11 mouse cellular contexts compared by ENCODE assay signal in genomic region chr11:33202296-33202695, GRCm38 (mm10). TPM values are rescaled to one million over a fixed set of nuclear protein-coding genes. Genes with fewer than 3 reads are reported as not detected.
A peak's percentile ranks its signal among the peaks of the same experiment; 100 is the strongest.
DNase-seq lines count a peak whose midpoint lies in the region; ATAC-seq and TF ChIP-seq lines count a peak whose summit lies in the region.
"Had no signal": no experiment of that assay in that cellular context is flagged by ENCODE, and none has a peak within 500 bp of the region (broad histone marks: within the 10 kb centered on the region; RNA-seq: fewer than 3 reads in every experiment).

No protein-coding gene starts in this region.

- H3K4me2 ChIP-seq in forebrain, postnatal 0 days (ENCODE audit: low read depth): no peak overlapping the region
- H3K4me2 ChIP-seq in neural tube, embryonic 12.5 days (replicated peaks): peak overlapping the region; percentile 66

- no peak overlapping the region for H3K4me3 ChIP-seq in lung, adult 2 months (replicated peaks; ENCODE audit: extremely low read depth, low read depth, low read length)
- no peak overlapping the region for H3K4me3 ChIP-seq in forebrain, postnatal 0 days (ENCODE audit: low read depth, low read length)
- H3K4me3 ChIP-seq in neural tube, embryonic 12.5 days: peak overlapping the region; percentile 47

- ATAC-seq in forebrain, postnatal 0 days: no peak
- ATAC-seq in neural tube, embryonic 12.5 days (ENCODE audit: low FRiP score, low read depth): no peak

- H3K27ac ChIP-seq in forebrain, postnatal 0 days (ENCODE audit: low read depth, low read length): no peak overlapping the region
- H3K27ac ChIP-seq in neural tube, embryonic 12.5 days: 0 out of 2 replicates have a peak overlapping the region, but pooled peaks have one; percentile 68

- no peak for TF ChIP-seq CTCF in lung, adult 2 months (IDR thresholded peaks at IDR 0.05; ENCODE audit: insufficient read depth, low read length)
- TF ChIP-seq CTCF in forebrain, postnatal 0 days (IDR thresholded peaks at IDR 0.05; ENCODE audit: low read depth): peak; percentile 29; the same call in 1 of the 2 replicates

- H3K9me3 ChIP-seq in forebrain, postnatal 0 days (ENCODE audit: low read length): no peaks in the 10 kb centered on the region
- no peaks in the 10 kb centered on the region for H3K9me3 ChIP-seq in neural tube, embryonic 12.5 days

- DNase-seq in adrenal gland, adult (ENCODE audit: inconsistent age in 2 of 2, low spot score in 1 of 2): peak; percentile 14 to 37
- DNase-seq in adrenal gland, adult 8-10 months: no peak
- DNase-seq in lung, adult 2 months: peak; percentile 13
- DNase-seq in lung, postnatal 10 days: no peak
- no peak for DNase-seq in forebrain, postnatal 0 days
- no peak for DNase-seq in frontal cortex, postnatal 14 days (ENCODE audit: low spot score in 2 of 2)
- DNase-seq in thymus, adult 18-20 months: no peak
- DNase-seq: lung, adult 18-20 months; spleen, adult 18-20 months had no signal

- no peaks in the 10 kb centered on the region for H3K36me3 ChIP-seq in forebrain, postnatal 0 days (ENCODE audit: insufficient read depth)
- no peaks in the 10 kb centered on the region for H3K36me3 ChIP-seq in neural tube, embryonic 12.5 days

- peaks cover 73% of the 10 kb centered on the region for H3K27me3 ChIP-seq in forebrain, postnatal 0 days (ENCODE audit: insufficient read depth, low read length)
- peaks cover 97% of the 10 kb centered on the region for H3K27me3 ChIP-seq in neural tube, embryonic 12.5 days (replicated peaks)

- WGBS in lung, adult 2 months: 4% methylated on average over 37 of the region's 37 CpGs
- WGBS in forebrain, postnatal 0 days: 1% methylated on average over 37 of the region's 37 CpGs
- 1% methylated on average over 37 of the region's 37 CpGs for WGBS in neural tube, embryonic 12.5 days

- H3K9ac ChIP-seq in forebrain, postnatal 0 days: no peak overlapping the region
- peak overlapping the region; percentile 65 for H3K9ac ChIP-seq in neural tube, embryonic 12.5 days

- TF ChIP-seq POLR2A in lung, adult 2 months (IDR thresholded peaks at IDR 0.05; ENCODE audit: borderline replicate concordance, extremely low read depth, low read depth, low read length): no peak

- no peaks in the 10 kb centered on the region for H3K4me1 ChIP-seq in lung, adult 2 months (ENCODE audit: control insufficient read depth, insufficient read depth, low read length)
- H3K4me1 ChIP-seq in forebrain, postnatal 0 days (ENCODE audit: insufficient read depth): no peaks in the 10 kb centered on the region; the same call in 1 of the 2 replicates
- peaks cover 28% of the 10 kb centered on the region for H3K4me1 ChIP-seq in neural tube, embryonic 12.5 days

RNA-seq across cellular contexts. Expression of gene Tlx3, which starts 1.1 kb away (rescaled TPM):
- total RNA-seq in adrenal gland, adult 8-10 months (2022): under 1 TPM in 2 of 4 experiments, not detected in 2; 0.46 to 0.62 TPM
- not detected in 2 replicates for polyA plus RNA-seq in lung, adult 2 months (2012; rRNA removed)
- total RNA-seq in forebrain, postnatal 0 days (2014; rRNA removed): not detected in 2 replicates
- polyA plus RNA-seq in forebrain, postnatal 0 days (2015; fragmentation: Nextera tagmentation; extraction: Ambion mirVana): not detected in 2 replicates
- polyA plus RNA-seq in neural tube, embryonic 12.5 days (2016; fragmentation: Nextera tagmentation; extraction: Ambion mirVana): 64.6 and 83.5 TPM in 2 replicates
- total RNA-seq: heart, adult 18-20 months had no signal

RNA-seq across cellular contexts. Expression of gene Npm1, which starts 39.3 kb away (rescaled TPM):
- 100 to 1,000 TPM; 269 to 308 (median 290) TPM for total RNA-seq in adrenal gland, adult 8-10 months (2022)
- polyA plus RNA-seq in lung, adult 2 months (2012; rRNA removed): 43.1 and 74.9 TPM in 2 replicates
- 452 and 473 TPM in 2 replicates for total RNA-seq in forebrain, postnatal 0 days (2014; rRNA removed)
- 400 and 441 TPM in 2 replicates for polyA plus RNA-seq in forebrain, postnatal 0 days (2015; fragmentation: Nextera tagmentation; extraction: Ambion mirVana)
- polyA plus RNA-seq in neural tube, embryonic 12.5 days (2016; fragmentation: Nextera tagmentation; extraction: Ambion mirVana): 614 and 622 TPM in 2 replicates

RNA-seq across cellular contexts. Expression of gene Fgf18, which starts 55.1 kb away (rescaled TPM):
- 1 to 10 TPM in 2 of 4 experiments, under 1 TPM in 2; 0.62 to 3.5 (median 1.5) TPM for total RNA-seq in adrenal gland, adult 8-10 months (2022)
- polyA plus RNA-seq in lung, adult 2 months (2012; rRNA removed): 6.6 and 7.1 TPM in 2 replicates
- total RNA-seq in forebrain, postnatal 0 days (2014; rRNA removed): 5.9 and 8.1 TPM in 2 replicates
- 3.9 and 5.2 TPM in 2 replicates for polyA plus RNA-seq in forebrain, postnatal 0 days (2015; fragmentation: Nextera tagmentation; extraction: Ambion mirVana)
- polyA plus RNA-seq in neural tube, embryonic 12.5 days (2016; fragmentation: Nextera tagmentation; extraction: Ambion mirVana): 9.2 and 12.9 TPM in 2 replicates

Comparison
In these comparisons a context has a peak if more than half of its experiments do, and no peak if none do; other contexts are left out.
1. DNase-seq: peak in adrenal gland, adult (2 of 2) and lung, adult 2 months (single experiment); none in adrenal gland, adult 8-10 months (single experiment), lung, postnatal 10 days (single experiment), forebrain, postnatal 0 days (single experiment), frontal cortex, postnatal 14 days (0 of 2) and thymus, adult 18-20 months (0 of 2).
2. RNA of gene Tlx3, which starts 1.1 kb away (polyA plus RNA-seq): 64.6 to 83.5 TPM in neural tube, embryonic 12.5 days; not detected in lung, adult 2 months and not detected in forebrain, postnatal 0 days; every median in the first group is over 10 times any median in the second.